Mouse (Mus musculus) cortical plate, adult 2 months (tissue): Measurements from ENCODE around the gene Gm17416.

Experiments used
- CTCF ChIP-seq: fragments of 200-500 bp; IDR thresholded peaks from 2 replicates; pipeline ENCODE4 v1.5.1; 2011; ENCODE audit warnings: mild to moderate bottlenecking, control low read depth, low read length; ENCODE audit not compliant: insufficient read depth; ENCODE audit errors: extremely low read depth
- POLR2A ChIP-seq: fragments of 200-500 bp; IDR thresholded peaks from 2 replicates; pipeline ENCODE4 v1.6.1; 2011; ENCODE audit warnings: mild to moderate bottlenecking, low read length, control low read depth; ENCODE audit not compliant: insufficient read depth; ENCODE audit errors: extremely low read depth

DNA sequence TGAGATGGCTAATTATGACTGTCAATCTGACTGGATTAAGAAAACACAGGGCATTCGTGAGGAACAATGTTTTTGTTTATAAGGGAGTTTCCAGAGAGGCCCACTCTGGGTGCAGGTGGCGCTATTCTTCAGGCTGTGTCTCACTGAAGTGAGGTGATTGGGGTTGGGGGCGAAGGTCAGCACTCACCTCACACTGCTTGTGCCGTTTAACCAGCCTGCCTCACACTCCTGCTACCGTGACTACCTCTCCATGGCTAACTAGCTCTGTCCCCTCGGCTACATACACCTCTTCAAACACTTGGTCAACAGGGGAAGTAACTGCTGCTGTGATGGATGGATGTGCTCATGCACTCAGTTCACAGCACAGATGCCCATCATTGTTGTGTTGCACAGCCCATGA, 19.9 kb downstream of the Gm17416 start:
- TF ChIP-seq CTCF: no peak
- TF ChIP-seq POLR2A: no peak
